Mouse (Mus musculus) kidney, postnatal 14 days (tissue): ENCODE data around the gene Gm3573.
A peak's percentile ranks its signal among the peaks of the same experiment; 100 is the strongest.
"Not testable (repeated sequence)": the region's sequence is repeated elsewhere in the genome, so short reads cannot be mapped to it uniquely, and the experiment has no call there.

Experiments used
- DNase-seq: peaks from one replicate; pipeline ENCODE4 v3.0.0; 2022; ENCODE audit warnings: mixed read lengths

The Gm3573 gene

DNA sequence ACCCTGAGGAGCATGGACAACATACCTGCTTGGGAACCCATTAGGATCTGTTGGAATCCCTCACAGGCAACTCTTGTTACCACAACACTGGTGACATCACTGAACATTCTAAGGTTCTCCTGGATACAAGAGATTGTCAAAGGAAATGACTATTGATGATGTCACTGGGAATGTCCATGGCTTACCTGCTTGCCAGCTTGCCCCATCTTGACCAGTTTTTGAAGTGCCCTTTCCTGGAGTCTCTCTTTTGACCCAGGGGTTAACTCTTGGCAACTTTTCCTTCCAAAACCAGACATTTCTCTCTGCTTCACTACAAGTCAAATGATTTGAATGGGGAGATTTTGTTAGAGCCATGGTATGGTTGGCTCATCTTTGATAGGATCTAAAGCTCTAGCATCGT lies at the start of gene Gm3573:
Gene Gm3573 (minus strand): TSS at position 101 of the 400 bp plus-strand sequence.
- not testable (repeated sequence) for DNase-seq

DNA sequence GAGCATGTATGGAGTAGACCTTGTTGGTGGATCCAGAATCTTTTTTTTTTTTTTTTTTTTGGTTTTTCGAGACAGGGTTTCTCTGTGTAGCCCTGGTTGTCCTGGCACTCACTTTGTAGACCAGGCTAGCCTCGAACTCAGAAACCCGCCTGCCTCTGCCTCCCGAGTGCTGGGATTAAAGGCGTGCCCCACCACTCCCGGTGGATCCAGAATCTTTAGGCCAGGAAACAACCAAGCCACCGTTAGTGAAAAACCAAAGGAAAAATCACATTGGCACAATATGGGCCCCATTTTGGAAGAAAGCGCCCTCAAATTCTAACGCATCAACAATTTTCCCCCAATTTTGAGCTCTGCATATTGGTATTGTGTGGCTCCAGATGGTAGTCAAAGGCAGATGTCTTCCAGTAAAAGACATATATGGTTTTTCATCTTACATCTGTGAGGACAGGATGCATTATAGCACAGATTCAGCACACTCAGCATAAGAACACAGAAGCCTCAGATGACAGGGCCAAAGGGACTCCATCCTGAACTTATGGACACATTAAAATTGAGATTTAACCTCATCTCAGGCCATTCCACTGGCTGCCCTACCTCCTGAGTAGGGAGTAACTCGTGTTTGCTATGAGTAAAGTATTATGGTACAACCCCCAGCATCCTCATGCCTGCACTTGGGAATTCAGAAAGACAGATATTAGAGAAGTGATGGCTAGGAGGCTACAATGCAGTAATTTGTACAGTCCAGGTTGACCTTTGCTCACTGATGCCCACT lies 26.4 kb upstream of the Gm3573 start:
- DNase-seq: peak; percentile 3

GRCm38 (mm10) chr14:42183936-42184335 lies 6.7 kb downstream of the Gm3573 start:
- peak; percentile 6 for DNase-seq

GRCm38 (mm10) chr14:42162522-42162921 lies 28.1 kb downstream of the Gm3573 start, which contains the start of gene Gm17027:
Gene Gm17027 (minus strand): TSS chr14:42162622.
- DNase-seq: not testable (repeated sequence)
